Mouse (Mus musculus) spleen, adult 2 months (tissue): Measurements from ENCODE around the gene Qrich2.

Source experiments
- CTCF ChIP-seq: fragments of 200-500 bp; IDR thresholded peaks from 2 replicates; pipeline ENCODE4 v1.5.1; 2011; ENCODE audit warnings: mild to moderate bottlenecking, inconsistent platforms; ENCODE audit not compliant: insufficient read depth, insufficient read length, insufficient replicate concordance; ENCODE audit errors: extremely low read depth
- POLR2A ChIP-seq: fragments of 200-500 bp; IDR thresholded peaks from 2 replicates; pipeline ENCODE4 v1.6.1; 2011; ENCODE audit warnings: low read depth, low read length, inconsistent platforms

GRCm38 (mm10) chr11:116406231-116406728 lies 59.8 kb downstream of the Qrich2 start:
- TF ChIP-seq POLR2A (no peak), CTCF (no peak)
